Comparison of ENCODE assay signal across 18 mouse cellular contexts in the genomic region with DNA sequence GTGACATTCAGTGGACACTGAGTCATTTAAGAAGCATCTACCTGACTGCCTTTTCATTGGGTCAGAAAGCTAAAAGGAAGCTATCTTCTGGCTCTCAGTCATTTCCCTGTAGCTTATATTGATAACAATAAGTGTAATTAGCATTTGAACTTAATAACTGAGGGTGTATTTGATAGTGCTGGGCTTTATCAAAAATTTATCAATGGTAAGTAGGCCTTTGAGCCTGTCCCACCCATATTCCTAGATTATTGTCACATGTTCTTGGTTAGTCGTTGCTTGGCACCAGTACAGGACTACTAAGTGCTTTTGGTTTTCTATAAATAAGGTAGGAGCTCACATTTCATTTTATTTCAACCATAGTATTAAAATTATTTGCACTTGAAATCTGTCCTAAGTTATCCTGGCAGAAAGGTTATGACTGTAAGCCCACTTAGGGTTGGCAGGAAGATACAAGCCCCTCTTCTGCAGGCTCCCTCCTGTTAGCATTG.
"Had no signal": no experiment of that assay in that cellular context is flagged by ENCODE, and none has a peak within 500 bp of the region (broad histone marks: within the 10 kb centered on the region; RNA-seq: fewer than 3 reads in every experiment).

No protein-coding gene starts in this region.

- H3K4me2 ChIP-seq: limb, embryonic 12.5 days; limb, embryonic 15.5 days; liver, embryonic 11.5 days; lung, embryonic 14.5 days; midbrain, embryonic 12.5 days; midbrain, embryonic 15.5 days had no signal

- H3K4me3 ChIP-seq: limb, embryonic 12.5 days; limb, embryonic 15.5 days; midbrain, embryonic 12.5 days; midbrain, embryonic 15.5 days had no signal

- DNase-seq: kidney, adult 2 months; kidney, postnatal 25 days; left cerebral cortex, postnatal 4 days; liver, postnatal 0 days; lung, embryonic 14.5 days; right cerebral cortex, postnatal 14 days; right cerebral cortex, postnatal 4 days; spleen, adult 18-20 months; thymus, postnatal 25 days had no signal

- H3K27ac ChIP-seq: kidney, postnatal 0 days; limb, embryonic 12.5 days; limb, embryonic 15.5 days; liver, embryonic 14.5 days; macrophage; midbrain, embryonic 12.5 days; midbrain, embryonic 15.5 days had no signal

- H3K9me3 ChIP-seq: limb, embryonic 12.5 days; limb, embryonic 15.5 days; midbrain, embryonic 12.5 days; midbrain, embryonic 15.5 days had no signal

- H3K9ac ChIP-seq: limb, embryonic 12.5 days; limb, embryonic 15.5 days; liver, embryonic 14.5 days; liver, postnatal 0 days; lung, embryonic 14.5 days; midbrain, embryonic 12.5 days; midbrain, embryonic 15.5 days had no signal

- H3K4me1 ChIP-seq: limb, embryonic 12.5 days; limb, embryonic 15.5 days; midbrain, embryonic 12.5 days; midbrain, embryonic 15.5 days had no signal

- ATAC-seq: liver, postnatal 0 days; lung, postnatal 0 days; midbrain, embryonic 15.5 days had no signal

- H3K27me3 ChIP-seq: limb, embryonic 12.5 days; limb, embryonic 15.5 days; midbrain, embryonic 12.5 days; midbrain, embryonic 15.5 days had no signal
